Mouse (Mus musculus): ENCODE measurements around the gene Mrvi1.

DNA sequence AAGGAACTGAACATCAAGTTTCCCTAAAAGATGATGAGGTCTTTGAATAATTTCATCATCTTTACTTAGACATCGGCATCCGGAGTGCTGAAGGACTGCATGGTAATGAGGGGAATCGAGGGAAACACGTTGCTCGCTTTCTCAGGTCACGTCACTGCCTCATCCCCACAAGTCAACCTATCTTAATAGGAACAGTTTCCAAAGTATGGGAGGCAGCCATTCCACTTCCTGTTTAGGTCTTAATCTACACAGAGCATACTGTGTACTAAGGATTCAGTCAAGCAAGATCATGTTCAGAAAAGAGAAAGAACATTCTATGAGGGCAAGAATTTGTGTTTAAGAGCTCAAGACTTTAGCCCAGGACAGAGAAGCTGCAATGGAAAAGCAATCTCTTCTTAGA, 34.6 kb downstream of the Mrvi1 start:
- TF ChIP-seq POLR2A (IDR thresholded peaks at IDR 0.05; ENCODE audit: borderline replicate concordance, insufficient read depth, low read length): no peak
- no peak for TF ChIP-seq CTCF (IDR thresholded peaks at IDR 0.05; ENCODE audit: borderline replicate concordance, insufficient read depth, low read depth, low read length)
